Mouse (Mus musculus): ENCODE measurements at regions not wholly inside any gene's neighbourhood (a gene's known extent, or its start where the extent isn't known, plus 50 kb on each side); places are given as distances from the start of the nearest gene placed in this dataset.

DNA sequence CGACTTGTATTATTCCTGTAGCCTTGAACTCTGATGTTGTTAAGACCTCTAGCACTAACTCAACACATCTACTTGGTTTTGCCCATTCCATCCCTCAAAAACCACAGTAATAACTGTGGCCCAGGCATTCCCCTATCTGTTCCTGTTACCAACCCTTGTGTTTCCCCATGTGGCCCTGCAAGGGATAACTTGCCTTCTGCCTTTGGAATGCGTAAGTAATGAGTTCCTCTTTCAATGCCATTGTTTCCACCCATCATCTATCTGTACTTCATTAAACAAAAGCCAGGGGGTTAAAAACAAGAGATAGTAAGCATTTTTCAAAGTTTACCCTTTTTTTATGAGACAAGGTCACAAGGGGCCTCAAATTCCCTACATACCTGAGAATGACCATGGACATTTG lies 60.5 kb upstream of the 1110032F04Rik start:
- no peak overlapping the region for H3K27ac ChIP-seq (replicated peaks)
- no peak overlapping the region for H3K9ac ChIP-seq (replicated peaks)
- H3K4me3 ChIP-seq = no peak overlapping the region
- no peaks in the 10 kb centered on the region for H3K36me3 ChIP-seq
- H3K4me1 ChIP-seq = no peaks in the 10 kb centered on the region
- WGBS = 89% methylated on average over 2 of the region's 2 CpGs
- no peaks in the 10 kb centered on the region for H3K9me3 ChIP-seq
- no peaks in the 10 kb centered on the region for H3K27me3 ChIP-seq
- ATAC-seq (replicated peaks) = no peak
- no peak overlapping the region for H3K4me2 ChIP-seq (replicated peaks)

DNA sequence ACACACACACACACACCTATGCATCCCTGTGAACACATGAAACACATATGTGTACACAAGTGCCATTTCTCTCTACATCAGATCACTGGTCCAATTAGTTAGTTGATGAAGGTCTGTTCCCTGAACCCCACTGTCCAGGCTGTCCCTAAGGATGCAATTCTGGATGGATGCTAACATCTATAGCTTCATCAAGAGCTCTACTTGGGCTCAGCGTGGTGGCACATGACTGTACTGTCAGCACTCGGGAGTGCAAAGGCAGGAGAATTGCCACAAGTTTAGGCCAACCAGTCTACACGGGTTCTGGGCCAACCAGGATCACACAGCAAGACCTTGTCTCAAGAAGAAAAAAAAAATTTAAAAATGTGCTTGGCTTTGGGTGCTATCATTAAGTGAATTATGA lies 55.9 kb upstream of the 1110032F04Rik start:
- H3K4me3 ChIP-seq = no peak overlapping the region
- H3K27ac ChIP-seq (replicated peaks) = no peak overlapping the region
- no peaks in the 10 kb centered on the region for H3K9me3 ChIP-seq
- WGBS = 89% methylated on average over 3 of the region's 3 CpGs
- H3K36me3 ChIP-seq = no peaks in the 10 kb centered on the region
- no peaks in the 10 kb centered on the region for H3K27me3 ChIP-seq
- no peak overlapping the region for H3K9ac ChIP-seq (replicated peaks)
- no peaks in the 10 kb centered on the region for H3K4me1 ChIP-seq
- no peak for ATAC-seq (replicated peaks)
- no peak overlapping the region for H3K4me2 ChIP-seq (replicated peaks)

DNA sequence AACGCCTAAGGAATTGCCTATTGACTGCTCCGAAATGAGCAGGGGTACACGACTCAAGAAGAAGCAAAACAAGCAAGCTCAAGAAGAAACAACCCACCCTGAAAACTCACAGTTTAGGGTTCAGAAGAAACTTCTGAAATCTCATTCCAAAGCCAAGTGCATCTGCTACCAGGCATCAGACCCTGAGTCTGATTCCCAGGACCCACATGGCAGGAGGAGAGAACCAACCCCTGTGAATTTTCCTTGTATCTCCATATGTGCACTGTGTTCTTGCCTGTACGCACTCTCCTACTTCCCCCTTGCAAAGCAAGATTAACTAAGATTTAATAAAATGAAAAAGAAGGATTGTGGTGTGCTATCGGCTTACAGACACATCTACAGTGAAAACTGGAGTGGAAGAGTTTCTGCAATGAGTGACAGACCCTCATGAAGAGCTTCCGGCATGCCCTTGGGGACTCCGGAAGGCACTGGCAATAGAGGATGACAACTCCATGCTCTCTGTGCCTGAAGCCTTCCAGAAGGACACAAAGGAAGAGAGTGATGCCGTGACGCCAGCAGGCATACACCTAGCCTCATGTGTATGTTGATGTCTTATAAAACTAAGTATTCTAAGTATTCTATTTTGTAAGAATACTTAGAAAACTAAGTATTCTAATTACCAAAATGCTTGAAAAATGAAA lies 55.2 kb upstream of the 1110032F04Rik start:
- Histone ChIP-seq H3K4me2 (replicated peaks) (no peak overlapping the region), H3K27me3 (no peaks in the 10 kb centered on the region), H3K27ac (replicated peaks) (no peak overlapping the region), H3K9ac (replicated peaks) (no peak overlapping the region), H3K9me3 (no peaks in the 10 kb centered on the region), H3K4me1 (no peaks in the 10 kb centered on the region), H3K4me3 (no peak overlapping the region), H3K36me3 (no peaks in the 10 kb centered on the region)
- no peak for ATAC-seq (replicated peaks)
- WGBS = 95% methylated on average over 9 of the region's 9 CpGs

DNA sequence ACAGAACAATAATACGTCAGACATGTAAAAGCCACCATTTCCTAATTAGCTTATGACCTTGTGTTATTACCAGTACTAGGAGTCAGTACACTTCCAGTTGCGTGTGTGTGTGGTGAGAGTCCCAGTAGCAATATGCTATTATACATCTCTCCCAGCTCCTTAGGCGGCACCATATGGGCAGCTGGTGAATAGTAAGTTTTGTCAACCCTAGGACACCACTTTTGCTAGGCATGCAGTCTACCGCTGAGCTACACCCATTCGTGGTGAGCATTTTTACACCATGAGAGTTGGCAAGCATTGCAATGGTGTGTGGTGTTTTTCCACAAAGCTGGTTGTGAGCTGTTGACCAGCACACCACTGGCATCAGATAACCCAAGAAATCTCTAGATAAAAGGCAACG lies 53.8 kb upstream of the 1110032F04Rik start:
- Histone ChIP-seq H3K4me1 (no peaks in the 10 kb centered on the region), H3K36me3 (no peaks in the 10 kb centered on the region), H3K9ac (replicated peaks) (no peak overlapping the region), H3K27me3 (no peaks in the 10 kb centered on the region), H3K27ac (replicated peaks) (no peak overlapping the region), H3K4me2 (replicated peaks) (no peak overlapping the region), H3K4me3 (no peak overlapping the region), H3K9me3 (no peaks in the 10 kb centered on the region)
- 87% methylated on average over 6 of the region's 6 CpGs for WGBS
- ATAC-seq (replicated peaks) = no peak

DNA sequence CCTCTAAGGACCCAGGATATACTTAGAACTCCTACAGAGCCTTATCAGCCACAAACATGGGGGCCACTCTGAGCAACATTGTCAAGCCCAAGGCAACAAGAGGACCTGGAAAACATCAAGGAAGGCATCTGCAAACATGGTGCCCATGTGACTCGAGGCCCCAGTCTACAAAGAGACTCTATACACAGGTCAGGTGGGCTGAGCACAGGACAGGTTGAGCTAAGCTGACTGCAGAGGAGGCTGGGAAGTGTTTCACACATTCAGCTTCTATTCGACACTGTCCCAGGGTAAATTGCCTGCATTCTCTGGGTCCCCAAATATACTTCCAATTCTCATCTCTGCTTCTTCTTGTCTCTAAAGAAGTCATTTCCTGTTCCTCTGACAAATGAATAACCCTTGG lies 52.1 kb upstream of the 1110032F04Rik start:
- no peaks in the 10 kb centered on the region for H3K36me3 ChIP-seq
- 68% methylated on average over 2 of the region's 2 CpGs for WGBS
- no peak overlapping the region for H3K27ac ChIP-seq (replicated peaks)
- no peak overlapping the region for H3K9ac ChIP-seq (replicated peaks)
- H3K4me3 ChIP-seq = no peak overlapping the region
- no peak overlapping the region for H3K4me2 ChIP-seq (replicated peaks)
- H3K9me3 ChIP-seq = no peaks in the 10 kb centered on the region
- no peaks in the 10 kb centered on the region for H3K27me3 ChIP-seq
- peaks cover 6% of the 10 kb centered on the region for H3K4me1 ChIP-seq
- ATAC-seq (replicated peaks) = no peak

Data from forebrain, embryonic 15.5 days (tissue).